Mouse (Mus musculus): ENCODE results near the gene Arl15.

DNA sequence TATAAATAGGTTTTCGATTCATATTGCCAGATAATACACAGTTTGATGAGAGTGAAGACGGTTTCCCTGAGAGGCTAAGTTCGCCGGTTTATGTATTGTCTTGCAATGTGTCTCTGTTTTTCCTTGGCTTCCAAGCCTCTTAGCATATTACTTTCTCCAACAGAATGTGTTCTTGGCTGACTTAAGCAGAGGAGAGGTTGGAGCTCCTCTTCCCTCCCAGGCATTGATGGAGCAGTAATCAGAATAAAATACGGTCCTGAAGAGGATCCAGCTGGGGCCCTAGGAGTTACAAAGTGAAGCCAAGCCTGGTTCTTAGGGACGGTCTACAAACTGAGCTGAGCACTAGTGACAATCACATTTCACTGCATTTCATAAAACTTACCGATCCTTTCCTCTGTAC, 232.4 kb downstream of the Arl15 start:
- TF ChIP-seq CTCF (IDR thresholded peaks at IDR 0.05; ENCODE audit: low read depth) (no peak), EP300 (optimal IDR thresholded peaks at IDR 0.05) (no peak)
